Mouse (Mus musculus) midbrain, embryonic 11.5 days (tissue): Measurements from ENCODE around the gene Nfib. TPM values are rescaled to one million over a fixed set of nuclear protein-coding genes. Genes with fewer than 3 reads are reported as not detected.
A peak's percentile ranks its signal among the peaks of the same experiment; 100 is the strongest.

ENCODE experiments used
- ATAC-seq: fragments of 200-750 bp; cut with Nextera tagmentation; 2 replicates; pipeline ENCODE4 v1.8.0; 2017; ENCODE audit warnings: moderate TSS enrichment, moderate library complexity; ENCODE audit not compliant: low FRiP score
- DNase-seq: peaks from one replicate; pipeline ENCODE4 v3.0.0; 2015; ENCODE audit warnings: low spot score; ENCODE audit errors: missing footprints
- H3K27ac ChIP-seq: fragments of 300-500 bp; sonication (generic); 2 replicates; pipeline ENCODE4 v1.5.1; 2014; ENCODE audit warnings: low read depth, low read length
- H3K27me3 ChIP-seq: fragments of 300-500 bp; sonication (generic); 2 replicates; pipeline ENCODE4 v1.6.1; 2014; ENCODE audit warnings: mild to moderate bottlenecking, low read length, moderate library complexity, mixed read lengths; ENCODE audit not compliant: control insufficient read depth, insufficient read depth
- H3K36me3 ChIP-seq: fragments of 300-500 bp; sonication (generic); 2 replicates; pipeline ENCODE4 v1.6.1; 2014; ENCODE audit warnings: mild to moderate bottlenecking, low read length, moderate library complexity, mixed read lengths; ENCODE audit not compliant: control insufficient read depth, insufficient read depth
- H3K4me1 ChIP-seq: fragments of 300-500 bp; sonication (generic); 2 replicates; pipeline ENCODE4 v1.6.1; 2014; ENCODE audit warnings: low read length; ENCODE audit not compliant: control insufficient read depth, insufficient read depth
- H3K4me2 ChIP-seq: fragments of 300-500 bp; sonication (generic); 2 replicates; pipeline ENCODE4 v1.6.1; 2014; ENCODE audit warnings: mild to moderate bottlenecking, moderate library complexity
- H3K4me3 ChIP-seq: fragments of 300-500 bp; sonication (generic); 2 replicates; pipeline ENCODE4 v1.5.1; 2014; ENCODE audit warnings: low read depth, low read length
- H3K9ac ChIP-seq: fragments of 300-500 bp; sonication (generic); 2 replicates; pipeline ENCODE4 v1.6.1; 2014; ENCODE audit warnings: low read length
- H3K9me3 ChIP-seq: fragments of 300-500 bp; sonication (generic); 2 replicates; pipeline ENCODE4 v1.6.1; 2016; ENCODE audit warnings: low read length; ENCODE audit not compliant: control insufficient read depth
- WGBS: fragments of 180-500 bp; shearing (Covaris S2); extraction: QIAGEN DNeasy Blood & Tissue Kit; methylation state at CpG from one replicate; pipeline ENCODE4 v1.1.7; 2014; 5-methylcytosine and 5-hydroxymethylcytosine counted together
- polyA plus RNA-seq: library from polyadenylated mRNA; unstranded; fragments of >200 nt; fragmentation: Nextera tagmentation; extraction: Ambion mirVana; gene quantifications from 2 replicates; pipeline ENCODE4 v1.2.1, GENCODE M21; 2014

Nfib gene
- polyA plus RNA-seq, 1 experiment from 2014 or later = 19.9 TPM

- H3K27ac ChIP-seq = no peak overlapping the region
- DNase-seq (peak; percentile 96), ATAC-seq (no peak)
- peak overlapping the region; percentile 67 for H3K4me2 ChIP-seq
- H3K9me3 ChIP-seq = no peaks in the 10 kb centered on the region
- H3K9ac ChIP-seq = peak overlapping the region; percentile 55
- H3K27me3 ChIP-seq = peaks cover 47% of the 10 kb centered on the region
- peaks cover 25% of the 10 kb centered on the region for H3K4me1 ChIP-seq
- under 1% methylated on average over 30 of the region's 30 CpGs for WGBS
- peak overlapping the region; percentile 25 for H3K4me3 ChIP-seq
- no peaks in the 10 kb centered on the region for H3K36me3 ChIP-seq
Measured at GRCm38 (mm10) chr4:82538069-82538811, 167.3 kb downstream of the Nfib start.

DNA sequence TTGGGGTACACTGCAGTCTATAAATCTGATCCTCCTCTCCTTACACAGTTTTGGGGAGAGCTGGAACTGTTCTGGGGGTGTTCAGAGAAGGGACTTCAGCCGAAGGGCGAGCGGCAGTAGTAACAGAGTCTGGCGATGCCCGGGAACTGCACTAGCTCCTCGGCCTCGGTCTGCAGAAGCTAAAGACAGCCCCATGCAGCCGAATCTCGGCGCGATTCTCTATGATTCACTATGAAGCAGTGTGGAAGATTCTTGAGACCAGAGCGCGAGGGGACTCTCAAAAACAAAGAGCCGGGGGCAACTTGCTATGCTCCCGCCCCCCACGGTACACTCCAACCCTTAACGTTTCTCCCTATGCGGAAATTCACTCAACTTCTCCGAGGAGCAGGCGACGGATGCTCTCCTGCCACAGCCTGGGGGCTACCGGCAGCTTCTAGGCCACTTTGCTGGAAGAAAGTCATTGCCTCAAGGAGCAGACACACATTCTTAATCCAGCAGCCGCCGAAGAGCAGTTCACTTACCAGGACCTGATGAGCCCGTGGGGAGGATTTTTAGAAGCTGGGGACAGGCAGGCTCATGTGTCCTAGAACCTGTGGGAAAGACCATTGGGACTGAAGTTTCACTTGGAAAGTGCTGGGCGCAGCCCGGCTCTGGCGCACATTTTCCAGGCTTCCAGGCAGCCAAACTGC lies 168.1 kb downstream of the Nfib start:
- ATAC-seq = no peak
- H3K27ac ChIP-seq = no peak overlapping the region
- H3K4me1 ChIP-seq = peaks cover 31% of the 10 kb centered on the region

GRCm38 (mm10) chr4:82536435-82537278 lies 168.9 kb downstream of the Nfib start:
- Histone ChIP-seq H3K27ac (no peak overlapping the region), H3K4me2 (peak overlapping the region; percentile 67), H3K4me1 (peaks cover 34% of the 10 kb centered on the region), H3K4me3 (peak overlapping the region; percentile 25), H3K36me3 (no peaks in the 10 kb centered on the region), H3K9me3 (no peaks in the 10 kb centered on the region), H3K27me3 (peaks cover 47% of the 10 kb centered on the region), H3K9ac (peak overlapping the region; percentile 55)
- ATAC-seq (no peak), DNase-seq (peak; percentile 96)
- WGBS = 1% methylated on average over 36 of the region's 36 CpGs

More for the DNA sequence above, 168.1 kb downstream of the Nfib start:
- peak overlapping the region; percentile 55 for H3K9ac ChIP-seq
- no peaks in the 10 kb centered on the region for H3K36me3 ChIP-seq
- H3K4me2 ChIP-seq = peak overlapping the region; percentile 67
- no peaks in the 10 kb centered on the region for H3K9me3 ChIP-seq
- peaks cover 47% of the 10 kb centered on the region for H3K27me3 ChIP-seq
- H3K4me3 ChIP-seq = peak overlapping the region; percentile 25
- peak; percentile 97 for DNase-seq
- WGBS = 1% methylated on average over 28 of the region's 28 CpGs

GRCm38 (mm10) chr4:82535606-82536434 lies 169.7 kb downstream of the Nfib start:
- 43% methylated on average over 6 of the region's 6 CpGs for WGBS
- no peak for ATAC-seq
- H3K36me3 ChIP-seq = no peaks in the 10 kb centered on the region
- H3K4me3 ChIP-seq = no peak overlapping the region
- no peak overlapping the region for H3K9ac ChIP-seq
- no peaks in the 10 kb centered on the region for H3K9me3 ChIP-seq
- peaks cover 45% of the 10 kb centered on the region for H3K27me3 ChIP-seq
- no peak overlapping the region for H3K27ac ChIP-seq
- peaks cover 34% of the 10 kb centered on the region for H3K4me1 ChIP-seq
- DNase-seq = peak; percentile 87
- H3K4me2 ChIP-seq = no peak overlapping the region

DNA sequence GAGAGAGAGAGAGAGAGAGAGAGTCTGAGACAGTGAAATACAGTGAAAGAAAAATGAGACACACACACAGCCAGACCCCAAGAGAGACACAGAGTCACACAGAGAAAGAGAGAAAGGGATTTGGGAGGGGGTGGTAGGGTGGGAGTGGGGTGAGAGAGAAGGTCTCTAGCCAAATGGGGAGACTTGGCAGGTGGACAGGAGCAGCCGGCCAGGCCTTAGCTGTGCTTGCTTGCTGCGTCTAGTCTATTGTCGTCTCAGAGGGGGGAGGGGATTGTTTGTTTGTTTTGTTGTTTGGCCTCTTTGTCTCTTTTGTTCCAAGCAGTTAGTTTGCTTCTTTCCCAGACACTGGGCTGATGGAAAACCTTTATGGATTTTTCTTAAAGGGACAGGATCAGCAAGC lies 172.3 kb downstream of the Nfib start:
- peak overlapping the region; percentile 9; the same call in 1 of the 2 replicates for H3K4me2 ChIP-seq
- peak overlapping the region; percentile 30; the same call in 1 of the 2 replicates for H3K9ac ChIP-seq
- no peak for DNase-seq
- H3K4me3 ChIP-seq = no peak overlapping the region
- H3K9me3 ChIP-seq = no peaks in the 10 kb centered on the region
- peaks cover 32% of the 10 kb centered on the region for H3K27me3 ChIP-seq
- peak; percentile 43 for ATAC-seq
- peak overlapping the region; percentile 22; the same call in 1 of the 2 replicates for H3K27ac ChIP-seq
- H3K4me1 ChIP-seq = peaks cover 30% of the 10 kb centered on the region
- WGBS = 25% methylated on average over 3 of the region's 3 CpGs
- no peaks in the 10 kb centered on the region for H3K36me3 ChIP-seq

DNA sequence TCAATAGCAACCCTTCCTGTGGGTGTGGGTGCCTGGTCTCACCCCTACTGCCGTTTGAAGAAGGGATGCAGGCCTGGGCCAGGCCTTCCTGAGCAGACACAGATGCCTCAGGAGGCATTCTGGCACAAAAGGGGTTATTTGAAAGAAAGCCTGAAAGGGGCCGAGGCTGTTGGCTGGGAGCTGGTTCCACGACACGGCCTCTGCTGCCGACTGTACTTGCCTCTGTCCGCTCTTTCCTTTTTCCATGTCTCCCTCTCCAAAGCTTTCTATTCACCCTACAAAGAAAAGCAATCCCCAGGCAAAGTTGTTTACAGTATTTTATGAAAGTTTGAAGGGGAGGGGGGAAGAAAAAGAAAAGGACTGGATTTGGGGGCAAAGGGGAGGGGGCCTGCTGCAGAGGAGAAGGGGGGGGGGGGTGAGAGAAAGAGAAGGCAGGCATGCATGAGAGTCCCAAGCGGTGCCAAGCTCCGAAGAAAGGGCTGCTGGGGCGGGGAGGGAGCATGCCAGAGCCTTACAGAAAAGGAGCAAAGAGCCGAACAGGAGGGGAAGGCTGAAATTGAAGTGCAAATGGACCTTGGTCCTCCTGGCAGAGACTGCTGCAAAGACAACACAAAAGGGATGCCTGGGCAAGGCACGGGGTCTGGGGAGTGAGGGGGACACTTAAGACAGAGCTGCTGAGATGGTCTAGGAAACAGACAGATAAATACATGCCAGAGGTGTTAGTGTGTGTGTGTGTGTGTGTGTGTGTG lies 172.9 kb downstream of the Nfib start:
- peak overlapping the region; percentile 30 for H3K9ac ChIP-seq
- peak overlapping the region; percentile 17; the same call in 1 of the 2 replicates for H3K4me2 ChIP-seq
- peak overlapping the region; percentile 22 for H3K27ac ChIP-seq
- ATAC-seq (peak; percentile 63), DNase-seq (peak; percentile 89)
- H3K4me3 ChIP-seq = no peak overlapping the region
- H3K4me1 ChIP-seq = peaks cover 24% of the 10 kb centered on the region
- H3K36me3 ChIP-seq = no peaks in the 10 kb centered on the region
- WGBS = 8% methylated on average over 11 of the region's 11 CpGs
- H3K27me3 ChIP-seq = peaks cover 31% of the 10 kb centered on the region
- H3K9me3 ChIP-seq = no peaks in the 10 kb centered on the region

DNA sequence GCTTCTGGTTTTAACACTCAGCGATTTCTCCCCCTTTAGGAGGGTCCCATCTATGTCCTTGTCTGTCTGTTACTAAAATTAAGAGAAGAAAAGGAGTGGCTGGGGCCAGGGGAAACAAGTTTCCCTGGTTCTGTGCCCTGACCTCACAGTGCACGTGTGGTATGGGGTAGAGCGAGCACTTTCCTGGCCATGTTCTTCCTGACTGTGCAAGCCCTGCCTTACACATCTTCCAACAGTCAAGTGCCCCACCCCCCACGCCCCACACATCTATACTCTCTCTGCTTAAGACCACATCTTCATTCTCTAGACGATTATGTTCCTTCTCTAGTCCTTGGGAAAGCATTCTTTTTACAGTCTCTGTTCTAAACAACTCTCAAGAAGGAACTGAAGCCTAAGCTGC lies 173.6 kb downstream of the Nfib start:
- 43% methylated on average over 5 of the region's 5 CpGs for WGBS
- no peaks in the 10 kb centered on the region for H3K9me3 ChIP-seq
- H3K27me3 ChIP-seq = peaks cover 24% of the 10 kb centered on the region
- H3K27ac ChIP-seq = peak overlapping the region; percentile 22; the same call in 1 of the 2 replicates
- DNase-seq (no peak), ATAC-seq (no peak; the same call in 1 of the 2 replicates)
- H3K36me3 ChIP-seq = no peaks in the 10 kb centered on the region
- no peak overlapping the region for H3K4me2 ChIP-seq
- no peak overlapping the region for H3K4me3 ChIP-seq
- peaks cover 18% of the 10 kb centered on the region for H3K4me1 ChIP-seq
- H3K9ac ChIP-seq = no peak overlapping the region
